In the genomic region with DNA sequence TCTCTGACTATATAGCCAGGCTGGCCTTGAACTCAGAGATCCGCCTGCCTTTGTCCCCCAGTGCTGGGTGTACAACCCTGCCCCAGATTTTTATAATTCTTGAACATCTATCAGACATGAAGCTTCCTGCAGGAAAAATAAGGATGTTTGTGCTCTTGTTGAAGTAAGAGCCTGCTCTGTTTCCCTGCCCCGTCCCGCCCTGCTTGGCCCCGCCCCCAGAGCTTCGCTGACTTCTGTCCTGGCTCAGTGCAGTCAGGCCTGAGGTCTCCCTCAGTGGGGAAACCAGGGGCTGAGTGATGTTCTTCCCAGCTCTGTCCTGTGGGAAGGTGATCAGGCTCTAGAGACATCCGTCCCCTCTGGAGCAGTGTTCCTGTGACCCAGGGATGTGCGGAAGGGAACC, we compare ENCODE assay signal across 30 mouse cellular contexts. TPM values are rescaled to one million over a fixed set of nuclear protein-coding genes. Genes with fewer than 3 reads are reported as not detected.
DNase-seq lines count a peak whose midpoint lies in the region; ATAC-seq lines count a peak whose summit lies in the region.
"Had no signal": no experiment of that assay in that cellular context is flagged by ENCODE, and none has a peak within 500 bp of the region (broad histone marks: within the 10 kb centered on the region; RNA-seq: fewer than 3 reads in every experiment).

No protein-coding gene starts in this region.

- no peak overlapping the region for H3K4me2 ChIP-seq in liver, embryonic 11.5 days
- H3K4me2 ChIP-seq in liver, embryonic 12.5 days: no peak overlapping the region
- H3K4me2 ChIP-seq: heart, embryonic 11.5 days; hindbrain, embryonic 13.5 days; limb, embryonic 12.5 days had no signal

- no peak overlapping the region for H3K4me3 ChIP-seq in liver, embryonic 11.5 days (ENCODE audit: low read depth, low read length)
- H3K4me3 ChIP-seq in liver, embryonic 12.5 days: no peak overlapping the region
- H3K4me3 ChIP-seq: hindbrain, embryonic 13.5 days; limb, embryonic 12.5 days had no signal

- intact Hi-C loops in left cerebral cortex, postnatal 10 days (cut with DNase I): no loop called here

- H3K9ac ChIP-seq in liver, embryonic 11.5 days (ENCODE audit: low read depth, low read length): no peak overlapping the region
- H3K9ac ChIP-seq in liver, embryonic 12.5 days: no peak overlapping the region
- H3K9ac ChIP-seq: hindbrain, embryonic 13.5 days; limb, embryonic 12.5 days; liver, embryonic 14.5 days had no signal

- no peak overlapping the region for H3K27ac ChIP-seq in liver, embryonic 11.5 days (ENCODE audit: low read depth, low read length)
- peak overlapping the region; percentile 52 for H3K27ac ChIP-seq in liver, embryonic 12.5 days
- H3K27ac ChIP-seq: hindbrain, embryonic 13.5 days; limb, embryonic 12.5 days had no signal

- DNase-seq in liver: peak; percentile 77
- DNase-seq in liver, embryonic 11.5 days (ENCODE audit: low spot score): no peak
- DNase-seq in ES-CJ7 (ENCODE audit: low read depth, low spot score): peak; percentile 26
- DNase-seq in left cerebral cortex, postnatal 10 days (ENCODE audit: extremely low spot score in 1 of 2, low spot score in 2 of 2): no peak
- DNase-seq in c-Kit-positive CD71-positive TER-119-positive erythroid progenitor cells, embryonic 14.5 days (ENCODE audit: low spot score): no peak
- no peak for DNase-seq in kidney, adult 8-10 months
- DNase-seq: adrenal gland, postnatal 25 days; cerebellum, adult 2 months; cerebellum, postnatal 25 days; gastrocnemius, postnatal 14 days; heart, postnatal 4 days; kidney, adult 9 months; kidney, postnatal 10 days; layer of hippocampus, adult 9-11 months; lung, postnatal 10 days; retina, postnatal 1 day; right cerebral cortex, postnatal 14 days; thymus, adult 18-20 months; thymus, postnatal 36 days had no signal

- H3K36me3 ChIP-seq in liver, embryonic 11.5 days (ENCODE audit: control insufficient read depth, insufficient read depth, low read length): peaks cover 32% of the 10 kb centered on the region
- H3K36me3 ChIP-seq in liver, embryonic 12.5 days: peaks cover 54% of the 10 kb centered on the region

- ATAC-seq in liver, embryonic 11.5 days (replicated peaks; ENCODE audit: low FRiP score): no peak
- no peak for ATAC-seq in liver, embryonic 12.5 days
- ATAC-seq in megakaryocyte, adult 5-6 weeks (ENCODE audit: poor library complexity, severe bottlenecking): peak; percentile 14; the same call in 1 of the 2 replicates
- ATAC-seq: forebrain, embryonic 14.5 days; intestine, embryonic 16.5 days; Patski had no signal

- peaks cover 12% of the 10 kb centered on the region for H3K4me1 ChIP-seq in liver, embryonic 11.5 days (replicated peaks; ENCODE audit: control insufficient read depth, insufficient read depth, low read length)
- H3K4me1 ChIP-seq in liver, embryonic 12.5 days: peaks cover 47% of the 10 kb centered on the region
- H3K4me1 ChIP-seq: hindbrain, embryonic 13.5 days; limb, embryonic 12.5 days had no signal

- H3K9me3 ChIP-seq in liver, embryonic 11.5 days (ENCODE audit: control insufficient read depth, low read length): no peaks in the 10 kb centered on the region
- no peaks in the 10 kb centered on the region for H3K9me3 ChIP-seq in liver, embryonic 12.5 days (replicated peaks)
- H3K9me3 ChIP-seq: G1E; hindbrain, embryonic 13.5 days; limb, embryonic 12.5 days had no signal

- H3K27me3 ChIP-seq in liver, embryonic 11.5 days (replicated peaks; ENCODE audit: control insufficient read depth, insufficient read depth, low read length): no peaks in the 10 kb centered on the region
- H3K27me3 ChIP-seq in liver, embryonic 12.5 days (replicated peaks): no peaks in the 10 kb centered on the region
- H3K27me3 ChIP-seq: CH12.LX; hindbrain, embryonic 13.5 days; limb, embryonic 12.5 days; Patski had no signal

- 81% methylated on average over 7 of the region's 7 CpGs for WGBS in liver, embryonic 11.5 days
- WGBS in liver, embryonic 12.5 days (ENCODE audit: insufficient replicate concordance): 73% methylated on average over 7 of the region's 7 CpGs

RNA-seq across cellular contexts. Expression of gene Rab35, which starts 9.0 kb away (rescaled TPM):
- polyA plus RNA-seq in liver, embryonic 11.5 days (2014; fragmentation: Nextera tagmentation; extraction: Ambion mirVana): 22.5 and 26.1 TPM in 2 replicates
- polyA plus RNA-seq in liver, embryonic 12.5 days (2016; fragmentation: Nextera tagmentation; extraction: Ambion mirVana): 21.9 and 22.5 TPM in 2 replicates
- 36.4 and 44.0 TPM in 2 replicates for total RNA-seq in megakaryocyte, adult 5-6 weeks (2015)
- total RNA-seq in megakaryocyte, adult 5-6 weeks (2017): 39.9 and 43.8 TPM in 2 replicates
- 10 to 100 TPM; 91.6 to 94.6 TPM for total RNA-seq in left cerebral cortex, postnatal 10 days (2021)

RNA-seq across cellular contexts. Expression of gene Gcn1l1, which starts 57.6 kb away (rescaled TPM):
- polyA plus RNA-seq in liver, embryonic 11.5 days (2014; fragmentation: Nextera tagmentation; extraction: Ambion mirVana): 51.0 and 55.6 TPM in 2 replicates
- 36.7 and 38.0 TPM in 2 replicates for polyA plus RNA-seq in liver, embryonic 12.5 days (2016; fragmentation: Nextera tagmentation; extraction: Ambion mirVana)
- total RNA-seq in megakaryocyte, adult 5-6 weeks (2015): 9.0 and 9.2 TPM in 2 replicates
- total RNA-seq in megakaryocyte, adult 5-6 weeks (2017): 13.2 and 13.4 TPM in 2 replicates
- 10 to 100 TPM; 71.3 to 75.0 TPM for total RNA-seq in left cerebral cortex, postnatal 10 days (2021)

Comparison
In these comparisons a context has a peak if more than half of its experiments do, and no peak if none do; other contexts are left out.
1. DNase-seq: peak in liver (single experiment) and ES-CJ7 (single experiment); none in liver, embryonic 11.5 days (single experiment), left cerebral cortex, postnatal 10 days (0 of 2), c-Kit-positive CD71-positive TER-119-positive erythroid progenitor cells, embryonic 14.5 days (single experiment) and kidney, adult 8-10 months (0 of 2).
2. RNA of gene Gcn1l1, which starts 57.6 kb away (total RNA-seq): 71.3 to 75.0 TPM in left cerebral cortex, postnatal 10 days; 9.0 to 13.4 TPM in megakaryocyte, adult 5-6 weeks; every median in the first group is over 4 times any median in the second.